ENCODE assay signal across 10 mouse cellular contexts in the genomic region with DNA sequence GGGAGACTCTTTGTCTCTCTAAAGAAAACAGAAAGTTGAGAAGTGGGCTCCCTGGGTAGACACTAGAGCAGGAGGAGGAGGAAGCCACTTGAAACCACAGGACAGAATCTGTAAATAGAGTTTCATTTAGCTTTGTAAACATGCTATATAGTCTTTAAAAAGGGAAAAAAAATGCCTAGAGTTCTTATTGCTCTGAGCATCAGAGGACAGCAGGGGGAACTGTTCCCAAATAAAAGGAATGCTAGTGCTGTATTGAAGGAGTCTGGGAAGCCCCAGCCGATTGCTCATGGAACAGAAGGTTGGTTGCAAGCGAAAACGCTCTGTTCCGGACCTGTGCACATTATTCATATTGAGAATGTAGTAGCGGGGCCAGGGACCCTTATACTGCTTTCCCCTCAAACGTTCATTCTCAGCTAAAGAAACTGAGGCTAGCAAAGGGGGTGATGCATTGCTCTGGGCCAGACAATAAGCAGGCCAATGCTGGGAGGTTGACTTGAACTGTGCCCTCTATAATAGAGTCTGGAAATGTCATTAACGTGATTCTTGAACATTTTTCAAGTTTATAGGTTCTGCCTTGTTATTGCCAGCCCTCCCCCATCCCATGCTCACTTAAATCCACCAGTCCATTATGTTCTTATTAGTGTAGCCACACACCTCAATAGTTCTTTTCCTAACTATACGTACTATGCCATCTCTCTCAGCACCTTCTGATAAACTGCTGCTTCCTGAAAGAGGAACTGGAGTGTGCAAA. TPM values are rescaled to one million over a fixed set of nuclear protein-coding genes. Genes with fewer than 3 reads are reported as not detected.
DNase-seq lines count a peak whose midpoint lies in the region; ATAC-seq and TF ChIP-seq lines count a peak whose summit lies in the region.
"Had no signal": no experiment of that assay in that cellular context is flagged by ENCODE, and none has a peak within 500 bp of the region (broad histone marks: within the 10 kb centered on the region; RNA-seq: fewer than 3 reads in every experiment).

No protein-coding gene starts in this region.

- peaks cover 11% of the 10 kb centered on the region; the same call in 1 of the 2 replicates for H3K4me1 ChIP-seq in kidney, embryonic 14.5 days (ENCODE audit: control insufficient read depth, insufficient read depth, low read length)
- H3K4me1 ChIP-seq in hindbrain, embryonic 13.5 days (replicated peaks): 0 out of 2 replicates have a peak, but pooled peaks cover 2% of the 10 kb centered on the region
- H3K4me1 ChIP-seq in thymus, adult 2 months (replicated peaks; ENCODE audit: control insufficient read depth, insufficient read depth, low read length): no peaks in the 10 kb centered on the region
- H3K4me1 ChIP-seq in heart, embryonic 10.5 days: no peaks in the 10 kb centered on the region

- no peak overlapping the region for H3K4me2 ChIP-seq in kidney, embryonic 14.5 days (replicated peaks; ENCODE audit: low read depth, low read length)
- no peak overlapping the region for H3K4me2 ChIP-seq in hindbrain, embryonic 13.5 days

- TF ChIP-seq CTCF in thymus, adult 2 months (IDR thresholded peaks at IDR 0.05; ENCODE audit: borderline replicate concordance, control insufficient read depth, extremely low read depth, insufficient read depth, low read length, poor library complexity): no peak

- H3K9ac ChIP-seq in kidney, embryonic 14.5 days (ENCODE audit: low read depth, low read length): no peak overlapping the region
- no peak overlapping the region for H3K9ac ChIP-seq in hindbrain, embryonic 13.5 days

- TF ChIP-seq POLR2A in thymus, adult 2 months (IDR thresholded peaks at IDR 0.05; ENCODE audit: control insufficient read depth, extremely low read depth, insufficient read depth, low read length, poor library complexity): no peak

- H3K27ac ChIP-seq in kidney, embryonic 14.5 days (ENCODE audit: low read depth, low read length): peak overlapping the region; percentile 14; the same call in 1 of the 2 replicates
- no peak overlapping the region for H3K27ac ChIP-seq in hindbrain, embryonic 13.5 days
- H3K27ac ChIP-seq in thymus, adult 2 months (ENCODE audit: control insufficient read depth, insufficient read depth, low read length): no peak overlapping the region
- no peak overlapping the region for H3K27ac ChIP-seq in heart, embryonic 10.5 days

- H3K9me3 ChIP-seq in kidney, embryonic 14.5 days (ENCODE audit: control insufficient read depth, low read length): no peaks in the 10 kb centered on the region
- no peaks in the 10 kb centered on the region for H3K9me3 ChIP-seq in hindbrain, embryonic 13.5 days
- H3K9me3 ChIP-seq in heart, embryonic 10.5 days: no peaks in the 10 kb centered on the region
- H3K9me3 ChIP-seq: G1E; megakaryocyte, embryonic 14.5 days had no signal

- no peaks in the 10 kb centered on the region for H3K27me3 ChIP-seq in kidney, embryonic 14.5 days (ENCODE audit: control insufficient read depth, insufficient read depth, low read length)
- H3K27me3 ChIP-seq in hindbrain, embryonic 13.5 days: no peaks in the 10 kb centered on the region
- H3K27me3 ChIP-seq in thymus, adult 2 months (ENCODE audit: control insufficient read depth, insufficient read depth, low read length): no peaks in the 10 kb centered on the region
- H3K27me3 ChIP-seq in heart, embryonic 10.5 days (ENCODE audit: insufficient read depth, poor library complexity, severe bottlenecking): no peaks in the 10 kb centered on the region
- H3K27me3 ChIP-seq: megakaryocyte, embryonic 14.5 days had no signal

- H3K36me3 ChIP-seq in kidney, embryonic 14.5 days (ENCODE audit: control insufficient read depth, insufficient read depth, low read length): no peaks in the 10 kb centered on the region
- H3K36me3 ChIP-seq in hindbrain, embryonic 13.5 days: no peaks in the 10 kb centered on the region
- H3K36me3 ChIP-seq in thymus, adult 2 months (ENCODE audit: control insufficient read depth, insufficient read depth, low read length): no peaks in the 10 kb centered on the region
- no peaks in the 10 kb centered on the region for H3K36me3 ChIP-seq in heart, embryonic 10.5 days
- H3K36me3 ChIP-seq: G1E had no signal

- no peak overlapping the region for H3K4me3 ChIP-seq in kidney, embryonic 14.5 days (ENCODE audit: low read length)
- H3K4me3 ChIP-seq in hindbrain, embryonic 13.5 days: no peak overlapping the region
- no peak overlapping the region for H3K4me3 ChIP-seq in thymus, adult 2 months (ENCODE audit: control insufficient read depth, insufficient read depth, low read length)
- no peak overlapping the region for H3K4me3 ChIP-seq in heart, embryonic 10.5 days
- H3K4me3 ChIP-seq: megakaryocyte, embryonic 14.5 days had no signal

- 9% methylated on average over 8 of the region's 8 CpGs for WGBS in kidney, embryonic 14.5 days
- 27% methylated on average over 8 of the region's 8 CpGs for WGBS in hindbrain, embryonic 13.5 days
- 68% methylated on average over 8 of the region's 8 CpGs for WGBS in thymus, adult 2 months
- 34% methylated on average over 8 of the region's 8 CpGs for WGBS in heart, embryonic 10.5 days

- no peak for DNase-seq in kidney, adult 8-10 months
- DNase-seq in adipocyte (ENCODE audit: low spot score): peak; percentile 17
- DNase-seq in lung, postnatal 36 days: peak; percentile 15
- DNase-seq in thymus, adult 2 months: no peak
- no peak for DNase-seq in heart, embryonic 10.5 days (ENCODE audit: low spot score)

- peak; percentile 88 for ATAC-seq in kidney, embryonic 14.5 days (ENCODE audit: low FRiP score, low TSS enrichment)
- peak; percentile 63; the same call in 1 of the 2 replicates for ATAC-seq in hindbrain, embryonic 13.5 days (ENCODE audit: low FRiP score)
- no peak for ATAC-seq in cerebellum, adult (ENCODE audit: insufficient number of reproducible peaks, low FRiP score, low TSS enrichment)

RNA-seq across cellular contexts. Expression of a gene that starts 37.8 kb away (rescaled TPM):
- 0.29 and 0.31 TPM in 2 replicates for polyA plus RNA-seq in kidney, embryonic 14.5 days (2014; fragmentation: Nextera tagmentation; extraction: Ambion mirVana)
- 0.14 and 0.27 TPM in 2 replicates for polyA plus RNA-seq in hindbrain, embryonic 13.5 days (2015; fragmentation: Nextera tagmentation; extraction: Ambion mirVana)
- polyA plus RNA-seq in thymus, adult 2 months (2012; rRNA removed): 5.5 and 6.7 TPM in 2 replicates
- 0.08 TPM in 1 of 2 replicates, not detected in the other for polyA plus RNA-seq in heart, embryonic 10.5 days (2016; fragmentation: Nextera tagmentation; extraction: Ambion mirVana)
- polyA plus RNA-seq: G1E had no signal

Comparison
In these comparisons a context has a peak if more than half of its experiments do, and no peak if none do; other contexts are left out.
1. DNase-seq: peak in adipocyte (single experiment) and lung, postnatal 36 days (single experiment); none in kidney, adult 8-10 months (0 of 2), thymus, adult 2 months (single experiment) and heart, embryonic 10.5 days (single experiment).